Mouse (Mus musculus): ENCODE measurements around the gene Vmn1r104. TPM values are rescaled to one million over a fixed set of nuclear protein-coding genes. Genes with fewer than 3 reads are reported as not detected.
"Not testable (repeated sequence)": the region's sequence is repeated elsewhere in the genome, so short reads cannot be mapped to it uniquely, and the experiment has no call there.

Vmn1r104 gene
- total RNA-seq (2014; rRNA removed) (not detected in 2 replicates), polyA plus RNA-seq (2015; fragmentation: Nextera tagmentation; extraction: Ambion mirVana) (not detected in 2 replicates)

- H3K9ac ChIP-seq; H3K9me3 ChIP-seq (ENCODE audit: low read length); H3K36me3 ChIP-seq (ENCODE audit: insufficient read depth); H3K4me3 ChIP-seq (ENCODE audit: low read depth, low read length); H3K27ac ChIP-seq (ENCODE audit: low read depth, low read length); H3K27me3 ChIP-seq (ENCODE audit: insufficient read depth, low read length); H3K4me2 ChIP-seq (ENCODE audit: low read depth); H3K4me1 ChIP-seq (ENCODE audit: insufficient read depth); DNase-seq; ATAC-seq: not testable (repeated sequence)
- no CpG with 5 or more reads among the region's 3 CpGs for WGBS
Measured at GRCm38 (mm10) chr7:20533537-20533936, at the start of gene Vmn1r104. Gene Vmn1r104 (plus strand): TSS chr7:20533837.

- DNase-seq; H3K4me2 ChIP-seq (ENCODE audit: low read depth); ATAC-seq; H3K4me3 ChIP-seq (ENCODE audit: low read depth, low read length); H3K9me3 ChIP-seq (ENCODE audit: low read length); H3K9ac ChIP-seq; H3K4me1 ChIP-seq (ENCODE audit: insufficient read depth); H3K36me3 ChIP-seq (ENCODE audit: insufficient read depth); H3K27ac ChIP-seq (ENCODE audit: low read depth, low read length); H3K27me3 ChIP-seq (ENCODE audit: insufficient read depth, low read length): not testable (repeated sequence)
- WGBS = no CpG with 5 or more reads among the region's 3 CpGs
Measured at GRCm38 (mm10) chr7:20510434-20510833, 23.2 kb upstream of the Vmn1r104 start, which contains the start of gene Vmn1r103. Gene Vmn1r103 (minus strand): TSS chr7:20510534.

DNA sequence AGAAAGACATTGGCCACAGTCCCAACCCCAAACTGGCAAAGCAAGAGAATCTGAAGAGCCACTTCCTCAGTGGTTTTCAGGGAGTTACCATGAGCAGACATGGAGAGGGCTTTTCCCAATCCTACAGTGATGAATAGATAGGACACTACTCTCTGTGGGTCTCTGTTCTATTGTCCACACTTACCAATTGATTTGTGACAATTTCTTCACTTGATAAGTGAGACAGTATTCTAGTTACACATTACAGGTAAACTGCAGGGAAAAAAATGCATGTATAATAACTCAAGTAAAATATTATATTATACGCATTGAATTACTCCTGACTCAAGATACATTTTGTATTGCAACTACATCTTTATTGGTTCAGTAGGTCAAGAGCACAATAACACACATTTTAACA, 12.0 kb downstream of the Vmn1r104 start, which contains the start of gene Gm5726:
TSS of gene Gm5726 (minus strand) at position 101 of the 400 bp plus-strand sequence.
- not testable (repeated sequence) for H3K27me3 ChIP-seq (ENCODE audit: insufficient read depth, low read length); H3K27ac ChIP-seq (ENCODE audit: low read depth, low read length); ATAC-seq; DNase-seq; H3K4me2 ChIP-seq (ENCODE audit: low read depth); H3K4me1 ChIP-seq (ENCODE audit: insufficient read depth); H3K36me3 ChIP-seq (ENCODE audit: insufficient read depth); H3K4me3 ChIP-seq (ENCODE audit: low read depth, low read length); H3K9me3 ChIP-seq (ENCODE audit: low read length); H3K9ac ChIP-seq
- no CpG with 5 or more reads among the region's 1 CpGs for WGBS

DNA sequence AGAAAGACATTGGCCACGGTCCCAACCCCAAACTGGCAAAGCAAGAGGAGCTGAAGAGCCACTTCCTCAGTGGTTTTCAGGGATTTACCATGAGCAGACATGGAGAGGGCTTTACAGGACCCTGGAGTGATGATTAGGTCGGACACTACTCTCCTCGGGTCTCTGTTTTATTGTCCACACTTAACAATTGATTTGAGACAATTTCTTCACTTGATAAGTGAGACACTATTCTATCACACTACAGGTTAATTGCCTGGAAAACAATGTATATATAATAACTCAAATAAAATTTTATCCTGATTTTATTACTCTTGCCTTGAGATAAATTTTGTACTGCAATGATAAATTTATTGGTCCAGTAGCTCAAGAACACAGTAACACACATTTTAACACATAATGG, 42.5 kb downstream of the Vmn1r104 start, which contains the start of gene Gm4141:
TSS of gene Gm4141 (minus strand) at position 101 of the 400 bp plus-strand sequence.
- WGBS = no CpG with 5 or more reads among the region's 3 CpGs
- not testable (repeated sequence) for ATAC-seq; H3K27ac ChIP-seq (ENCODE audit: low read depth, low read length); H3K27me3 ChIP-seq (ENCODE audit: insufficient read depth, low read length); H3K4me1 ChIP-seq (ENCODE audit: insufficient read depth); H3K9me3 ChIP-seq (ENCODE audit: low read length); H3K4me3 ChIP-seq (ENCODE audit: low read depth, low read length); DNase-seq; H3K4me2 ChIP-seq (ENCODE audit: low read depth); H3K36me3 ChIP-seq (ENCODE audit: insufficient read depth); H3K9ac ChIP-seq

Other genes with a start within 250 kb of the Vmn1r104 start
- not detected in 2 replicates for gene Gm4133, start 199.8 kb upstream of the Vmn1r104 start, total RNA-seq (2014; rRNA removed)
- gene Gm4133, start 199.8 kb upstream of the Vmn1r104 start, polyA plus RNA-seq (2015; fragmentation: Nextera tagmentation; extraction: Ambion mirVana) = not detected in 2 replicates
- gene Gm5728, start 158.4 kb upstream of the Vmn1r104 start, total RNA-seq (2014; rRNA removed) = not detected in 2 replicates
- gene Gm5728, start 158.4 kb upstream of the Vmn1r104 start, polyA plus RNA-seq (2015; fragmentation: Nextera tagmentation; extraction: Ambion mirVana) = not detected in 2 replicates
- not detected in 2 replicates for gene Vmn1r100, start 115.9 kb upstream of the Vmn1r104 start, total RNA-seq (2014; rRNA removed)
- not detected in 2 replicates for gene Vmn1r100, start 115.9 kb upstream of the Vmn1r104 start, polyA plus RNA-seq (2015; fragmentation: Nextera tagmentation; extraction: Ambion mirVana)
- gene Vmn1r101, start 91.2 kb upstream of the Vmn1r104 start, total RNA-seq (2014; rRNA removed) = not detected in 2 replicates
- not detected in 2 replicates for gene Vmn1r101, start 91.2 kb upstream of the Vmn1r104 start, polyA plus RNA-seq (2015; fragmentation: Nextera tagmentation; extraction: Ambion mirVana)
- gene Gm10670, start 58.9 kb upstream of the Vmn1r104 start, total RNA-seq (2014; rRNA removed) = not detected in 2 replicates
- not detected in 2 replicates for gene Gm10670, start 58.9 kb upstream of the Vmn1r104 start, polyA plus RNA-seq (2015; fragmentation: Nextera tagmentation; extraction: Ambion mirVana)
- gene Vmn1r103, start 23.3 kb upstream of the Vmn1r104 start, total RNA-seq (2014; rRNA removed) = not detected in 2 replicates
- gene Vmn1r103, start 23.3 kb upstream of the Vmn1r104 start, polyA plus RNA-seq (2015; fragmentation: Nextera tagmentation; extraction: Ambion mirVana) = not detected in 2 replicates
- gene Gm5726, start 11.9 kb downstream of the Vmn1r104 start, total RNA-seq (2014; rRNA removed) = not detected in 2 replicates
- not detected in 2 replicates for gene Gm5726, start 11.9 kb downstream of the Vmn1r104 start, polyA plus RNA-seq (2015; fragmentation: Nextera tagmentation; extraction: Ambion mirVana)
- not detected in 2 replicates for gene Gm4141, start 42.4 kb downstream of the Vmn1r104 start, total RNA-seq (2014; rRNA removed)
- not detected in 2 replicates for gene Gm4141, start 42.4 kb downstream of the Vmn1r104 start, polyA plus RNA-seq (2015; fragmentation: Nextera tagmentation; extraction: Ambion mirVana)
- gene Gm4513, start 65.2 kb downstream of the Vmn1r104 start, total RNA-seq (2014; rRNA removed) = not detected in 2 replicates
- not detected in 2 replicates for gene Gm4513, start 65.2 kb downstream of the Vmn1r104 start, polyA plus RNA-seq (2015; fragmentation: Nextera tagmentation; extraction: Ambion mirVana)
- gene Vmn1r107, start 135.1 kb downstream of the Vmn1r104 start, total RNA-seq (2014; rRNA removed) = not detected in 2 replicates
- not detected in 2 replicates for gene Vmn1r107, start 135.1 kb downstream of the Vmn1r104 start, polyA plus RNA-seq (2015; fragmentation: Nextera tagmentation; extraction: Ambion mirVana)
- not detected in 2 replicates for gene Vmn1r111, start 169.4 kb downstream of the Vmn1r104 start, total RNA-seq (2014; rRNA removed)
- not detected in 2 replicates for gene Vmn1r111, start 169.4 kb downstream of the Vmn1r104 start, polyA plus RNA-seq (2015; fragmentation: Nextera tagmentation; extraction: Ambion mirVana)
- not detected in 2 replicates for gene Gm10668, start 196.8 kb downstream of the Vmn1r104 start, total RNA-seq (2014; rRNA removed)
- not detected in 2 replicates for gene Gm10668, start 196.8 kb downstream of the Vmn1r104 start, polyA plus RNA-seq (2015; fragmentation: Nextera tagmentation; extraction: Ambion mirVana)
- not detected in 2 replicates for gene Vmn1r112, start 237.3 kb downstream of the Vmn1r104 start, total RNA-seq (2014; rRNA removed)
- gene Vmn1r112, start 237.3 kb downstream of the Vmn1r104 start, polyA plus RNA-seq (2015; fragmentation: Nextera tagmentation; extraction: Ambion mirVana) = not detected in 2 replicates

Data from forebrain, postnatal 0 days (tissue).